Mouse (Mus musculus) brain, adult 10 weeks (tissue): ENCODE results near the gene Zfp60. TPM values are rescaled to one million over a fixed set of nuclear protein-coding genes. Genes with fewer than 3 reads are reported as not detected.

Source experiments
- polyA plus RNA-seq: library from polyadenylated mRNA; stranded (reverse); fragments of 350-450 nt; fragmentation: Illumina TruSeq; extraction: RNeasy Lipid Tissue Mini Kit (QIAGEN cat#74804); gene quantifications from one replicate; pipeline ENCODE4 v1.2.3, GENCODE M21; 2015; ENCODE audit warnings: low read depth, low replicate concordance

Gene Zfp60
- polyA plus RNA-seq, result 25.7 TPM

GRCm38 (mm10) chr7:27731281-27731883 is at the start of gene Zfp60:
Zfp60 (plus strand) TSS chr7:27731389.

GRCm38 (mm10) chr7:27688815-27689612 is 42.2 kb upstream of the Zfp60 start, which contains the start of gene Zfp607b:
Zfp607b (plus strand) TSS chr7:27689340.

Other genes with a start within 250 kb of the Zfp60 start
- gene Sertad1, start 244.5 kb upstream of the Zfp60 start, polyA plus RNA-seq, result 18.4 TPM
- 0.22 TPM for gene Prx, start 232.1 kb upstream of the Zfp60 start, polyA plus RNA-seq
- not detected for gene Hipk4, start 208.1 kb upstream of the Zfp60 start, polyA plus RNA-seq
- gene Pld3, start 178.2 kb upstream of the Zfp60 start, polyA plus RNA-seq, result 607 TPM
- 21.4 TPM for gene 2310022A10Rik, start 178.2 kb upstream of the Zfp60 start, polyA plus RNA-seq
- gene Akt2, start 139.8 kb upstream of the Zfp60 start, polyA plus RNA-seq, result 106 TPM
- gene Ttc9b, start 77.5 kb upstream of the Zfp60 start, polyA plus RNA-seq, result 76.0 TPM
- 133 TPM for gene Map3k10, start 56.8 kb upstream of the Zfp60 start, polyA plus RNA-seq
- 9.8 TPM for gene Zfp607b, start 42.0 kb upstream of the Zfp60 start, polyA plus RNA-seq
- 7.4 TPM for gene Zfp626, start 75.8 kb downstream of the Zfp60 start, polyA plus RNA-seq
- 6.5 TPM for gene Zfp59, start 107.2 kb downstream of the Zfp60 start, polyA plus RNA-seq
- gene Zfp607a, start 126.1 kb downstream of the Zfp60 start, polyA plus RNA-seq, result 0.71 TPM
- 9.4 TPM for gene Zfp974, start 198.1 kb downstream of the Zfp60 start, polyA plus RNA-seq
- 14.2 TPM for gene Zfp780b, start 247.8 kb downstream of the Zfp60 start, polyA plus RNA-seq